Mouse (Mus musculus) neural tube, embryonic 11.5 days (tissue): Measurements from ENCODE around the gene Cntn4. TPM values are rescaled to one million over a fixed set of nuclear protein-coding genes. Genes with fewer than 3 reads are reported as not detected.

Experiments used
- ATAC-seq: fragments of 200-750 bp; cut with Nextera tagmentation; 2 replicates; pipeline ENCODE4 v1.8.0; 2017; ENCODE audit warnings: moderate number of reproducible peaks, mild to moderate bottlenecking, moderate TSS enrichment, moderate library complexity; ENCODE audit not compliant: insufficient read depth, low FRiP score, low TSS enrichment
- DNase-seq: peaks from one replicate; pipeline ENCODE4 v3.0.0-alpha.2; 2015; ENCODE audit warnings: low spot score
- H3K27ac ChIP-seq: fragments of 300-500 bp; sonication (generic); 2 replicates; pipeline ENCODE4 v1.5.1; 2014; ENCODE audit warnings: low read depth, mild to moderate bottlenecking, low read length
- H3K27me3 ChIP-seq: fragments of 300-500 bp; sonication (generic); 2 replicates; pipeline ENCODE4 v1.6.1; 2014; ENCODE audit warnings: mild to moderate bottlenecking, low read length, mixed read lengths; ENCODE audit not compliant: control insufficient read depth, insufficient read depth
- H3K36me3 ChIP-seq: fragments of 300-500 bp; sonication (generic); 2 replicates; pipeline ENCODE4 v1.6.1; 2014; ENCODE audit warnings: mild to moderate bottlenecking, low read length, moderate library complexity, mixed read lengths; ENCODE audit not compliant: control insufficient read depth, insufficient read depth
- H3K4me1 ChIP-seq: fragments of 300-500 bp; sonication (generic); 2 replicates; pipeline ENCODE4 v1.6.1; 2014; ENCODE audit warnings: low read length, mixed read lengths; ENCODE audit not compliant: control insufficient read depth, insufficient read depth
- H3K4me2 ChIP-seq: fragments of 300-500 bp; sonication (generic); 2 replicates; pipeline ENCODE4 v1.6.1; 2014; ENCODE audit warnings: low read depth, mild to moderate bottlenecking, moderate library complexity
- H3K4me3 ChIP-seq: fragments of 300-500 bp; sonication (generic); 2 replicates; pipeline ENCODE4 v1.5.1; 2014; ENCODE audit warnings: low read depth, low read length
- H3K9ac ChIP-seq: fragments of 300-500 bp; sonication (generic); 2 replicates; pipeline ENCODE4 v1.6.1; 2014; ENCODE audit warnings: mild to moderate bottlenecking, low read length
- H3K9me3 ChIP-seq: fragments of 300-500 bp; sonication (generic); 2 replicates; pipeline ENCODE4 v1.6.1; 2016; ENCODE audit warnings: low read length; ENCODE audit not compliant: control insufficient read depth
- WGBS: fragments of 180-500 bp; shearing (Covaris S2); extraction: QIAGEN DNeasy Blood & Tissue Kit; methylation state at CpG from one replicate; pipeline ENCODE4 v1.1.7; 2014; 5-methylcytosine and 5-hydroxymethylcytosine counted together
- polyA plus RNA-seq: library from polyadenylated mRNA; unstranded; fragments of >200 nt; fragmentation: Nextera tagmentation; extraction: Ambion mirVana; gene quantifications from 2 replicates; pipeline ENCODE4 v1.2.1, GENCODE M21; 2014

Gene Cntn4
- polyA plus RNA-seq, 1 experiment from 2014 or later, result 1.4 TPM

- no peak overlapping the region for H3K27ac ChIP-seq
- H3K4me3 ChIP-seq, result no peak overlapping the region
- 78% methylated on average over 4 of the region's 4 CpGs for WGBS
- no peak for DNase-seq
- no peaks in the 10 kb centered on the region for H3K27me3 ChIP-seq
- no peaks in the 10 kb centered on the region for H3K4me1 ChIP-seq
- no peak overlapping the region for H3K9ac ChIP-seq
- H3K36me3 ChIP-seq, result no peaks in the 10 kb centered on the region
- ATAC-seq, result no peak
- no peaks in the 10 kb centered on the region for H3K9me3 ChIP-seq
- H3K4me2 ChIP-seq, result no peak overlapping the region
Measured at GRCm38 (mm10) chr6:106302435-106302834, 625.0 kb downstream of the Cntn4 start.

- Histone ChIP-seq H3K4me1 (no peaks in the 10 kb centered on the region), H3K4me2 (no peak overlapping the region), H3K9ac (no peak overlapping the region), H3K36me3 (no peaks in the 10 kb centered on the region), H3K4me3 (no peak overlapping the region), H3K9me3 (no peaks in the 10 kb centered on the region), H3K27ac (no peak overlapping the region), H3K27me3 (no peaks in the 10 kb centered on the region)
- WGBS, result 62% methylated on average over 1 of the region's 1 CpGs
- DNase-seq (no peak), ATAC-seq (no peak)
Measured at GRCm38 (mm10) chr6:106328987-106329386, 651.5 kb downstream of the Cntn4 start.

GRCm38 (mm10) chr6:106329636-106330035 lies 652.2 kb downstream of the Cntn4 start:
- Histone ChIP-seq H3K36me3 (no peaks in the 10 kb centered on the region), H3K27me3 (no peaks in the 10 kb centered on the region), H3K9ac (no peak overlapping the region), H3K4me3 (no peak overlapping the region), H3K4me1 (no peaks in the 10 kb centered on the region), H3K4me2 (no peak overlapping the region), H3K27ac (no peak overlapping the region), H3K9me3 (no peaks in the 10 kb centered on the region)
- WGBS, result 76% methylated on average over 1 of the region's 1 CpGs
- DNase-seq, result no peak
- no peak for ATAC-seq

GRCm38 (mm10) chr6:106332466-106332865 lies 655.0 kb downstream of the Cntn4 start:
- no peak overlapping the region for H3K27ac ChIP-seq
- no peaks in the 10 kb centered on the region for H3K27me3 ChIP-seq
- H3K4me3 ChIP-seq, result no peak overlapping the region
- no peaks in the 10 kb centered on the region for H3K4me1 ChIP-seq
- no peak overlapping the region for H3K9ac ChIP-seq
- H3K36me3 ChIP-seq, result no peaks in the 10 kb centered on the region
- DNase-seq (no peak), ATAC-seq (no peak)
- no peaks in the 10 kb centered on the region for H3K9me3 ChIP-seq
- 86% methylated on average over 3 of the region's 3 CpGs for WGBS
- no peak overlapping the region for H3K4me2 ChIP-seq

- Histone ChIP-seq H3K4me3 (no peak overlapping the region), H3K36me3 (no peaks in the 10 kb centered on the region), H3K4me1 (no peaks in the 10 kb centered on the region), H3K4me2 (no peak overlapping the region), H3K9me3 (no peaks in the 10 kb centered on the region), H3K27ac (no peak overlapping the region), H3K27me3 (no peaks in the 10 kb centered on the region), H3K9ac (no peak overlapping the region)
- 79% methylated on average over 1 of the region's 1 CpGs for WGBS
- no peak for DNase-seq
- no peak for ATAC-seq
Measured at GRCm38 (mm10) chr6:106332933-106333332, 655.5 kb downstream of the Cntn4 start.

GRCm38 (mm10) chr6:106335066-106335465 lies 657.6 kb downstream of the Cntn4 start:
- no peak overlapping the region for H3K9ac ChIP-seq

GRCm38 (mm10) chr6:106336805-106337204 lies 659.3 kb downstream of the Cntn4 start:
- no peaks in the 10 kb centered on the region for H3K4me1 ChIP-seq
- no peaks in the 10 kb centered on the region for H3K27me3 ChIP-seq
- no peaks in the 10 kb centered on the region for H3K36me3 ChIP-seq
- no peak overlapping the region for H3K4me3 ChIP-seq
- 84% methylated on average over 3 of the region's 3 CpGs for WGBS
- ATAC-seq (no peak), DNase-seq (no peak)
- H3K27ac ChIP-seq, result no peak overlapping the region
- H3K9ac ChIP-seq, result no peak overlapping the region
- no peaks in the 10 kb centered on the region for H3K9me3 ChIP-seq
- no peak overlapping the region for H3K4me2 ChIP-seq

More at GRCm38 (mm10) chr6:106335066-106335465, 657.6 kb downstream of the Cntn4 start:
- no peak overlapping the region for H3K4me3 ChIP-seq
- DNase-seq (no peak), ATAC-seq (no peak)
- no peak overlapping the region for H3K27ac ChIP-seq
- WGBS, result 69% methylated on average over 1 of the region's 1 CpGs
- H3K4me1 ChIP-seq, result no peaks in the 10 kb centered on the region
- no peaks in the 10 kb centered on the region for H3K9me3 ChIP-seq
- H3K36me3 ChIP-seq, result no peaks in the 10 kb centered on the region
- H3K4me2 ChIP-seq, result no peak overlapping the region
- H3K27me3 ChIP-seq, result no peaks in the 10 kb centered on the region

GRCm38 (mm10) chr6:106337829-106338228 lies 660.4 kb downstream of the Cntn4 start:
- DNase-seq (no peak), ATAC-seq (no peak)
- Histone ChIP-seq H3K9ac (no peak overlapping the region), H3K4me1 (no peaks in the 10 kb centered on the region), H3K36me3 (no peaks in the 10 kb centered on the region), H3K27me3 (no peaks in the 10 kb centered on the region), H3K4me3 (no peak overlapping the region), H3K4me2 (no peak overlapping the region), H3K9me3 (no peaks in the 10 kb centered on the region), H3K27ac (no peak overlapping the region)

GRCm38 (mm10) chr6:106341114-106341513 lies 663.7 kb downstream of the Cntn4 start:
- ATAC-seq, result no peak
- no peak for DNase-seq
- Histone ChIP-seq H3K4me2 (no peak overlapping the region), H3K9me3 (no peaks in the 10 kb centered on the region), H3K9ac (no peak overlapping the region), H3K4me3 (no peak overlapping the region), H3K36me3 (no peaks in the 10 kb centered on the region), H3K27ac (no peak overlapping the region), H3K4me1 (no peaks in the 10 kb centered on the region), H3K27me3 (no peaks in the 10 kb centered on the region)
